Mouse (Mus musculus) left cerebral cortex, postnatal 36 days (tissue): ENCODE results near the gene Ankrd53. TPM values are rescaled to one million over a fixed set of nuclear protein-coding genes. Genes with fewer than 3 reads are reported as not detected.

Source experiments
- DNase-seq, 2 experiments: peaks; one replicate each; pipeline ENCODE4 v3.0.0; 2021 to 2022; ENCODE audit warnings: low spot score in 2 of 2, mixed read lengths in 1 of 2
- intact Hi-C: fragments of 180-260 bp; cut with DNase I; formaldehyde crosslinking; loops from one replicate; pipeline ENCODE4 v1.15.1; 2025
- total RNA-seq, 2 experiments: library from RNA; stranded (reverse); gene quantifications; 2 replicates each; pipeline ENCODE4 v1.2.3; 2021

Gene Ankrd53
- total RNA-seq = not detected

- DNase-seq = no peak
- intact Hi-C loops = no loop called here
Measured at GRCm38 (mm10) chr6:83762344-83762743, at the start of gene Ankrd53. Gene Ankrd53, plus strand, starts transcription at chr6:83762644.

GRCm38 (mm10) chr6:83713271-83714136, 48.9 kb upstream of the Ankrd53 start:
- intact Hi-C loops = loop anchor here (10.0 kb wide), 1 partner anchor 639 kb away; the partner anchor contains the start of genes Pcgf1 and Tlx2
- no peak for DNase-seq

- intact Hi-C loops = loop anchor here (10.0 kb wide), 1 partner anchor 640 kb away; the partner anchor contains the start of genes Pcgf1 and Tlx2
- DNase-seq = no peak
Measured at GRCm38 (mm10) chr6:83714221-83715123, 48.0 kb upstream of the Ankrd53 start.

- no peak for DNase-seq
- intact Hi-C loops = loop anchor here (10.0 kb wide), 1 partner anchor 641 kb away; the partner anchor contains the start of genes Pcgf1 and Tlx2
Measured at GRCm38 (mm10) chr6:83715461-83716196, 46.8 kb upstream of the Ankrd53 start.

- intact Hi-C loops = loop anchor here (10.0 kb wide), 1 partner anchor 642 kb away; the partner anchor contains the start of genes Pcgf1 and Tlx2
- no peak for DNase-seq
Measured at GRCm38 (mm10) chr6:83717026-83717425, 45.4 kb upstream of the Ankrd53 start.

- intact Hi-C loops = no loop called here
Measured at GRCm38 (mm10) chr6:83722526-83722925, 39.9 kb upstream of the Ankrd53 start.

GRCm38 (mm10) chr6:83727178-83727577, 35.3 kb upstream of the Ankrd53 start:
- no peak for DNase-seq
- intact Hi-C loops = no loop called here

More at GRCm38 (mm10) chr6:83722526-83722925, 39.9 kb upstream of the Ankrd53 start:
- no peak for DNase-seq

- intact Hi-C loops = no loop called here
- no peak for DNase-seq
Measured at GRCm38 (mm10) chr6:83728488-83728887, 34.0 kb upstream of the Ankrd53 start.

- no peak for DNase-seq
- intact Hi-C loops = no loop called here
Measured at GRCm38 (mm10) chr6:83729350-83729970, 33.0 kb upstream of the Ankrd53 start.

- DNase-seq = no peak
- intact Hi-C loops = loop anchor here (5.0 kb wide), 1 partner anchor 34 kb away; no protein-coding TSS in a partner anchor
Measured at GRCm38 (mm10) chr6:83731128-83731527, 31.3 kb upstream of the Ankrd53 start.

GRCm38 (mm10) chr6:83737311-83737710, 25.1 kb upstream of the Ankrd53 start:
- DNase-seq = no peak
- intact Hi-C loops = no loop called here

- no peak for DNase-seq
- intact Hi-C loops = no loop called here
Measured at GRCm38 (mm10) chr6:83738596-83738995, 23.8 kb upstream of the Ankrd53 start.

GRCm38 (mm10) chr6:83742761-83743160, 19.7 kb upstream of the Ankrd53 start, which contains the start of gene Atp6v1b1:
Gene Atp6v1b1, plus strand, starts transcription at chr6:83742990.
- no peak for DNase-seq
- intact Hi-C loops = no loop called here

GRCm38 (mm10) chr6:83743212-83743611, 19.2 kb upstream of the Ankrd53 start:
- DNase-seq = no peak
- intact Hi-C loops = no loop called here

GRCm38 (mm10) chr6:83744126-83744525, 18.3 kb upstream of the Ankrd53 start:
- intact Hi-C loops = no loop called here
- DNase-seq = no peak

- DNase-seq = no peak
- intact Hi-C loops = no loop called here
Measured at GRCm38 (mm10) chr6:83744557-83744956, 17.9 kb upstream of the Ankrd53 start.

- no peak for DNase-seq
- intact Hi-C loops = no loop called here
Measured at GRCm38 (mm10) chr6:83745466-83745865, 17.0 kb upstream of the Ankrd53 start.

- intact Hi-C loops = no loop called here
- no peak for DNase-seq
Measured at GRCm38 (mm10) chr6:83749286-83749685, 13.2 kb upstream of the Ankrd53 start.

- DNase-seq = no peak
- intact Hi-C loops = no loop called here
Measured at GRCm38 (mm10) chr6:83750171-83750684, 12.2 kb upstream of the Ankrd53 start.
